Mouse (Mus musculus) limb, embryonic 10.5 days (tissue): ENCODE results near the gene Dscam. TPM values are rescaled to one million over a fixed set of nuclear protein-coding genes. Genes with fewer than 3 reads are reported as not detected.

Experiments
- DNase-seq: peaks from one replicate; pipeline ENCODE4 v3.0.0-alpha.2; 2017; ENCODE audit warnings: low spot score
- H3K27ac ChIP-seq: fragments of 300-500 bp; sonication (generic); 2 replicates; pipeline ENCODE4 v1.5.1; 2016; ENCODE audit warnings: mild to moderate bottlenecking
- H3K27me3 ChIP-seq: fragments of 300-500 bp; sonication (generic); 2 replicates; pipeline ENCODE4 v1.6.1; 2016; ENCODE audit warnings: low read depth, mild to moderate bottlenecking; ENCODE audit not compliant: poor library complexity, severe bottlenecking
- H3K36me3 ChIP-seq: fragments of 300-500 bp; sonication (generic); 2 replicates; pipeline ENCODE4 v1.6.1; 2016; ENCODE audit warnings: mild to moderate bottlenecking, moderate library complexity
- H3K4me1 ChIP-seq: fragments of 300-500 bp; sonication (generic); 2 replicates; pipeline ENCODE4 v1.6.1; 2016
- H3K4me3 ChIP-seq: fragments of 300-500 bp; sonication (generic); 2 replicates; pipeline ENCODE4 v1.5.1; 2016; ENCODE audit warnings: mild to moderate bottlenecking, moderate library complexity
- H3K9me3 ChIP-seq: fragments of 300-500 bp; sonication (generic); replicated peaks from 2 replicates; pipeline ENCODE4 v1.6.1; 2016; ENCODE audit warnings: mild to moderate bottlenecking
- WGBS: fragments of 180-500 bp; shearing (Covaris S2); methylation state at CpG from one replicate; pipeline ENCODE4 v1.1.7; 2016; 5-methylcytosine and 5-hydroxymethylcytosine counted together
- polyA plus RNA-seq: library from polyadenylated mRNA; unstranded; fragments of >200 nt; fragmentation: Nextera tagmentation; extraction: Ambion mirVana; gene quantifications from 2 replicates; pipeline ENCODE4 v1.2.1, GENCODE M21; 2016

Gene Dscam
- polyA plus RNA-seq, 1 experiment from 2014 or later, result not detected

DNA sequence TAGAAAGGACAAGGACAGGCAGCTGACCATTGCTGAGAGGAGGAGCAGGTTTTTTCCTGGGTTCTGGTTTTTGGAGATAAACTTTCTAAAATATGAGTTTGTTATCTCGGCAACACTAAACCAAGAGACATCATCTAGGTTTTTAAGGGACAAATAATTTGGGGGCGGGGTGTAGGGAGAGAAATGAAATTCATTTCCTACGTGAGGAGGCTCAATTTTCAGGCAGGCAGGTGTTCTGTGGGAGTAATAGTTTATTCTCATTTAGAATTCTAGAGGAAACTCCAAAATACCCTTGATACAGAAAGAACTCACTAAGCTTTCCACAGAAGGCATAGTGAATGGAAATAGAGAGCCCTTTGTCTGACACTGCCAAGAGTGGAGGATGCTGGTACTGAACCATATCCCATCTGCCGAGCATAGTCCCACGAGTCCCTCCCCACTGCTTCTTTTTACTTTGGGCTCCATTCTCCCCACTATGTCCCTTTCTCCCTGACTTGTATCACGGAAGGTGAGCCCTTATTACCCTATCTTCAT is 415.5 kb downstream of the Dscam start:
- no peak for DNase-seq
- H3K27ac ChIP-seq, result no peak overlapping the region
- H3K4me3 ChIP-seq, result no peak overlapping the region
- H3K9me3 ChIP-seq, result no peaks in the 10 kb centered on the region
- H3K4me1 ChIP-seq, result peaks cover 16% of the 10 kb centered on the region
- whole genome bisulfite sequencing, result 80% methylated on average over 6 of the region's 6 CpGs
- H3K27me3 ChIP-seq, result peaks cover 22% of the 10 kb centered on the region
- no peaks in the 10 kb centered on the region for H3K36me3 ChIP-seq

DNA sequence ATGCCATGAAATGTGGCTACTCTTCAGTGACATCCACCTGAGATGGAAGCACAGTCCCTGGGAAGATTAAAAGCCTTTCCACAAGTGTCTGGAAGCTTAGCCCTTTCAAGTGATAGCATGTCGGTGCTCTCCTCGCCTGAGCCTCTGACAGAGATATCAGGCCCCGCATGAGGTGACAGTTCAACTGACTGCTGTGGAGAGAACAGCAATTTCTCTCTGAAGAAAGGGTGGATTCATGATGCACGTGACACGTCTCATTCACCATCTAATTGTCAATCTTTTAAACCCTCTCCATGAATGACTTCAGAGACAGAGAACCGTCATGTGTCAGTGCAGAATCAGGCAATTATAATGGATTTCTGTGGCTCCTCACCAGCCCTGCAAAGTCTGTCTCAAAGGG is 416.2 kb downstream of the Dscam start:
- H3K27ac ChIP-seq, result no peak overlapping the region
- DNase-seq, result no peak
- no peaks in the 10 kb centered on the region for H3K9me3 ChIP-seq
- no peak overlapping the region for H3K4me3 ChIP-seq
- WGBS, result 64% methylated on average over 6 of the region's 6 CpGs
- no peaks in the 10 kb centered on the region for H3K36me3 ChIP-seq
- peaks cover 22% of the 10 kb centered on the region for H3K27me3 ChIP-seq
- H3K4me1 ChIP-seq, result peaks cover 16% of the 10 kb centered on the region

DNA sequence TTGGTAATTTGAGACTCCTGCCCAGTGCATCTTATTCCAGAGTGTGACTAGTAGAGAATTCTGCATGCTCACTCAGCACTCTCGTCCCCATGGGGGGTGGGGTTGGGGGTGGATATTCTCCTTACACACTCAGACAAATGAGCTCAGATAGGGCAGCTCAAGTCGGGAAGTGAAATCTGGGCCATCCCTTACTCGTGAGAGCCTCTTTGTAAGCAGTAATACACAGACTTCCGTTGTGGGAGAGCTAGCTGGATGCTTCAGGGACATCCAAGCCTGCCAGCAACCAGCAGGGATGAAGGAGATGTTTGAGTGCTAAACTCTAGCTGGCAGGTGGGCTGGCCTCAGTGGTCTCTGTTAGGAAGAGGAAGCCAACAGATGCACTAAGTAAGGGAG is 416.8 kb downstream of the Dscam start:
- H3K27me3 ChIP-seq, result peaks cover 19% of the 10 kb centered on the region
- H3K4me3 ChIP-seq, result no peak overlapping the region
- H3K27ac ChIP-seq, result no peak overlapping the region
- peaks cover 13% of the 10 kb centered on the region for H3K4me1 ChIP-seq
- H3K36me3 ChIP-seq, result no peaks in the 10 kb centered on the region
- WGBS, result 48% methylated on average over 4 of the region's 4 CpGs
- H3K9me3 ChIP-seq, result no peaks in the 10 kb centered on the region
- DNase-seq, result no peak

DNA sequence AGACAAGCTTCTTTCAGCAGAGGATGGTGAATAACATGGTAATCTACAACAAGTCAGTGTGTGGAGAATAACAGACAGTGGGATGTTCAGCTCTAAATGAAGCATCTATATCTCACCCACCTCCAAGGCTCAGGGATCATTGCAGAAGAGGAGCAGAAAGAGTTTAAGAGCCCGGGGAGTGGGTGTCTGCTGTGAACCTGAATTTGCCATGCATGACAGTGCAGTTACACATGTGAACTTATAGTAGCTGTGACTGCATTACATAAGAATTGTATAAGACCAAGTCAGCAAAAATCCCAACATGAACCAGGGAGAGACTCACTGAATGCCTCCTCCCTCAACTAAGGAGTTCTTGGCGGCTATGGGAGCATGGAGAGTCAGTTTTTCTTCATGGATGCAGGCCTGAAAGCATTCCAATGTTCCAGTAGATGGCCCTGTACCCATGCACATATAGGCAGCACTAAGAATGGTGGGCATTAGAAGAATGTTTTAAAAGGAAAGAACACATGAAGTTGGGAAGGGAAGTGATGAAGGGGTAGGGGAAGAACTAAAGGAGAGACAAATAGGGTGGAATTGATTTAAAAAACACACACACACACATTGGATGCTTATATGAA is 417.3 kb downstream of the Dscam start:
- no peak for DNase-seq
- WGBS, result 83% methylated on average over 2 of the region's 2 CpGs

DNA sequence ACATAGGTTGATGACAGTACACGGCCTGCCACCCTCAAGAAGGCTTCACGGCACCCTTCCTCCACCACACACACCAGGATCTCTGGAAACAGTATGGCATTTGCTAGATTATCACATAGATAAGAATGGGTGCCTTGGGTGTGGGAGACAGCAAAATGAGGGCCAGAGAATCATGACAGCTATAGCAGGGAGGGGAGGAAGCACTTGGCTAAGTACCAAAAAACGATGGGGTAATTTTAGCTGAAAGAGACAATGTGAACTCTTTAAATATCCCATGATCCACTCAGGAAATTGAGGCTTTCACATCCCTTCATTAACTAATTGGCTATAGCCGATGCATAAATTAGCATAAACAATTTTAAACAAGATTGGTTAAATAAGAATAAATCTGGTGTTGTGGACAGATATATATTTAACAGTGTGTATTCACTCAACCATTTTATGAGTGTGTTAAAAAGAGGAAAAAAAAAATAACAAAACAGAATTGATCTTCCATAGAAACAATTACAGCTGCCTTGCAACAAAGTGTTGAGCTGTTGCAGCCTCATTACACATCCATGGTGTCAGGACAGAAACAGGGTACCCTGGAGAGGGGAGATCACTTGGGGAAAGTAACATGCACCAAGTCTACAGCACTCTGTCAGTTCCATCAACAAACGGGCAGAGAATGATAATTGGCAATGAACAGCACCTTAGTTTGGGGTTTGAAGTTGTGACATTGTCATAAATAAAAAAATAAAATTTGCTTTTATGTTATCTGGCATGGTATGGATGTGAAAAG is 427.9 kb downstream of the Dscam start:
- Histone ChIP-seq H3K4me1 (no peaks in the 10 kb centered on the region), H3K4me3 (no peak overlapping the region), H3K27me3 (no peaks in the 10 kb centered on the region), H3K27ac (no peak overlapping the region), H3K36me3 (no peaks in the 10 kb centered on the region), H3K9me3 (no peaks in the 10 kb centered on the region)
- 85% methylated on average over 5 of the region's 5 CpGs for WGBS
- DNase-seq, result no peak

More for the DNA sequence above, 417.3 kb downstream of the Dscam start:
- H3K4me1 ChIP-seq, result peaks cover 13% of the 10 kb centered on the region
- 0 out of 2 replicates have a peak, but pooled peaks cover 16% of the 10 kb centered on the region for H3K27me3 ChIP-seq
- H3K4me3 ChIP-seq, result no peak overlapping the region
- no peak overlapping the region for H3K27ac ChIP-seq
- no peaks in the 10 kb centered on the region for H3K36me3 ChIP-seq
- no peaks in the 10 kb centered on the region for H3K9me3 ChIP-seq

DNA sequence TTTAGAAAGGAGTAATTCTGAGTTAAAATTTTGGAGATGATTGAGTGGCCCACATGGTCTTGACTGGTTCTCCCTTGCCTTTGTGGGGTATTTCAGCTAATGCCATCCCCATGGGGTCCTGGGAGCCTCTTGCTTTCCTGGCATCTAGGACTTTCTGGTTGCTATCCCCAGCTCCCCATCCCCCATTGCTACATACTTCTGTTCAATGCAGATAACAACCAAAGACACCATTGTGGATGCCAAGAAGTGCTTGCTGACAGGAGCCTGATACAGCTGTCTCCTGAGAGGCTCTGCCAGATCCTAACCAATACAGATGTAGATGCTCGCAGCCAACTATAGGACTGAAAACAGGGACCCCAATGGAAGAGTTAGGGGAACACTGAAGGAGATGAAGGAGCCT is 429.2 kb downstream of the Dscam start:
- H3K9me3 ChIP-seq, result no peaks in the 10 kb centered on the region
- H3K4me3 ChIP-seq, result no peak overlapping the region
- no peak for DNase-seq
- H3K36me3 ChIP-seq, result no peaks in the 10 kb centered on the region
- WGBS, result 94% methylated on average over 1 of the region's 1 CpGs
- no peaks in the 10 kb centered on the region for H3K4me1 ChIP-seq
- H3K27ac ChIP-seq, result no peak overlapping the region
- no peaks in the 10 kb centered on the region for H3K27me3 ChIP-seq

DNA sequence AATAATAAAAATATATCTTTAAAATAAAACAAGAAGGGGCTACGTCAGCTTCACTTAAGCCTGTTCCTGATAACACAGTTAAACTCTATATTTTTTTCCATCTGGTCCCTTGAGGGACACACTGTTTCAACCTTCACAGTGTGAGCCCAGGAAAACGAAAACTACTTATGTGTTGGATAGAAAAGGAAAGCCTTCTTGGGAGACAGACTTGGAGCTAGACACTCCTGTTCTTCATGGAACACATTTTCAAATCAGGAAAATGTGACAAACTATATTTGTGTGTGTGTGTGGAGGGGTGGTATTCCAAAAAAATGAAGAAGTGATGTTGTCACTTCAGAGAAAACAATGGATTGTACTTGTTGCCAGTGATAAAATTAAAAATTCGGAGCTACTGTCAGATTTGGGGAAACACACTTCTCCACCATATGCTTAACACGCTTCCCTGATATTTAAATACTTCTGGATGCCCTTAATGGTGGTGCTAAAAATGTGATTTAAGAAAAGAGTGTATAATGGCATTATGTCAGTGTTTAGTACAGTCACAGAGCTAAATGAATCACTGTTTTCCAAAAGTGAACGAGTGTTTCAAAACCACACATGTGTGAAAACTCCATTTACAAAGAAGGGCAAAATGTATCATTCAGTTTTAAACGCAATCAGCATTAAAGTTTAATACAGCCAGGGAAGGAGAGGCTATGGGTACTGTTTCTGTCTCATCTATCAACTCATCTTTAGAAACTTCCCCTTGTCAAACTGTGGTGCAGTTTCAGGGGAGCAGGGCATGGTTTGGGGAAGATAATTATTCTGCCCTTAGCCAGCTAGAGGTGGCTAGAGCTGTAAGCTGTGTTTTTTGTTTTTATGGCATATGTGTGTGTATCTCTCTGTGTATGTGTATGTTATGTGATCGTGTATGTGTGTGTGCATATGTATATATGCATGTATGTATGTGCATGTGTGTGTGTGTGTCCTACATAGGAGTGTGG is 430.2 kb downstream of the Dscam start:
- H3K9me3 ChIP-seq, result no peaks in the 10 kb centered on the region
- no peak for DNase-seq
- H3K27me3 ChIP-seq, result no peaks in the 10 kb centered on the region
- H3K4me3 ChIP-seq, result no peak overlapping the region
- 83% methylated on average over 7 of the region's 7 CpGs for WGBS
- H3K27ac ChIP-seq, result no peak overlapping the region
- no peaks in the 10 kb centered on the region for H3K4me1 ChIP-seq
- H3K36me3 ChIP-seq, result no peaks in the 10 kb centered on the region

DNA sequence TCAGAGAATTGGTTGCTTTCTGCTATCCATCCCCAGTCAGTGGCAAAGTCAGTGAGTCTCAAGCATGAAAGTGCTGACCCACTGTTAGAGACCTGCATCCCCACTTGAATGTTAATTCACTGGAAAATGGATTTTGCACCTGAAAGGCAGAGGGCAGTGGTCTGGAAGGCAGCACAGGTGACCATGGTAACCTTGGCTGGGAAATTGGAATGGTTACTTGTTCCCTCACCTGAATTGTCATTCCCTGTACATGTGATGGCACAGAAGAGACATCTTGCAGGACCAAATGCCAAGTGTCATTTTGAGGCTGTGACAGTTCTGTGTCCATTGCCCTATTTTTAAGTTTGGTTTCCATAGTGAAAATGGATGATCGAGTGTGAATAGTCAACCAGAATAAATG is 434.1 kb downstream of the Dscam start:
- Histone ChIP-seq H3K36me3 (no peaks in the 10 kb centered on the region), H3K4me3 (no peak overlapping the region), H3K9me3 (no peaks in the 10 kb centered on the region), H3K4me1 (no peaks in the 10 kb centered on the region), H3K27ac (no peak overlapping the region), H3K27me3 (no peaks in the 10 kb centered on the region)
- 97% methylated on average over 1 of the region's 1 CpGs for WGBS
- no peak for DNase-seq

DNA sequence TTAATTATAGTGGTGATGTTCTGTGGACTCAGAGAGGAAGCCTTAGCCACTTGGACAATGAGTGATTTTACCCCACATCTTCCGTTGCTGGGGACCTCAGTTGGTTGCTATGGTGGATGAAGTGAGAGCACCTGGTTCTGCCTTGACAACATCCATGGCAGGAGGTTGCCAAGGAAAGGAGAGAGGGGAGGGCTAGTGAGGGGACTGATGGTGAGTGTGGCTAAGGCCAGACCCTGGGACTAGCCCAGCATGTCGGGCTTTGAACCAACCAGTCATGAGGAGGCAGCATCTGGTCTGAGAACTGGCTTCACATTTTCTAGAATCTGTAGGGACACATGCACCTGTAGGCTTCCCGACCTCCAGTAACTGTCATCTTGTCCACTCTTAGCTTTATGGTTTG is 439.7 kb downstream of the Dscam start:
- Histone ChIP-seq H3K27me3 (no peaks in the 10 kb centered on the region), H3K27ac (no peak overlapping the region), H3K4me1 (no peaks in the 10 kb centered on the region), H3K36me3 (no peaks in the 10 kb centered on the region), H3K9me3 (no peaks in the 10 kb centered on the region), H3K4me3 (no peak overlapping the region)
- no peak for DNase-seq
- 83% methylated on average over 3 of the region's 3 CpGs for WGBS

DNA sequence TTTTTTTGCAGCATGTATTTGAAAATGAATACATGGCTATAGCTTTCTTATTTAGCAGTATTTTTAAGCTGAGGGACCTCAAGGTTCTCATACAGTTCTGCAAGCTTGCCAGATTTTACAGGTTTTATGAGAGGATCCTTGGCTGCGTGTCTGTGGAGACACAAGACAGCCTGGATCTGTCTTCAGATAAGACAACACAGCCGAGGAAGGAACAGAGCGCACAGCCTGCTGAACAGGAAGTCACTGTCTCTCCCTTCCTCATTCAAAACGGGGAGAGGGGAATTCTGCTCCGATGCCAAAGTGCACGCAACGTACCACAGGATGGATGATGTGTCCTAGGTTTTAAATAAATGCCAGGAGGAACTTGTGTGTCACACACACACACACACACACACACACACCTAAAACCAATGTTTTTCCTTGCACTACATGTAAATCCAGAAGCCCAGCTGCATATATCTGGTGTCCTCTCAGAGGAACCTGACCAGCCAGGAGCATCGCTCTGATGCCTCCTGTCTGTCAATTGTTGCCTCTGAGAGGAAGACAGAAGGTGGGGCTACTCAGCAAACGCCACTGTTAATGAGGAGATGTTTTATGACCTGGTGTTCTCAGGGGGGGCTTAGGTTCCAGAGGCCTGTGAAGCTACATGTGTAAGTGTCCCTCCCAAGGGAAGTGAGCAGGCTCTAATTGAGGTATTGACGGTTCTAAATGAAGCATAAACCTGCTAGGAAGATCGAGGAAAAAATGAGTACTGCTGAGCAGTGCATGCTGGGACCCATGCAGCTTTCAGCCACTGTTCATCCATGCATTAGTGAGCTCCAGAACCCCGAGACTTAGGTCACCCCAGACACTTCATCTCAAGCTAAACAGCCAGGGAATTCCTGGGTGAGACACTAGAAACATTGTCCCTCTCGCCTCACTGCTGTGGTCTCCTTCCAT is 442.4 kb downstream of the Dscam start:
- 69% methylated on average over 13 of the region's 13 CpGs for WGBS
- H3K9me3 ChIP-seq, result no peaks in the 10 kb centered on the region
- no peak overlapping the region for H3K27ac ChIP-seq
- H3K4me1 ChIP-seq, result 0 out of 2 replicates have a peak, but pooled peaks cover 6% of the 10 kb centered on the region
- no peaks in the 10 kb centered on the region for H3K36me3 ChIP-seq
- H3K4me3 ChIP-seq, result no peak overlapping the region
- no peak for DNase-seq
- H3K27me3 ChIP-seq, result no peaks in the 10 kb centered on the region

DNA sequence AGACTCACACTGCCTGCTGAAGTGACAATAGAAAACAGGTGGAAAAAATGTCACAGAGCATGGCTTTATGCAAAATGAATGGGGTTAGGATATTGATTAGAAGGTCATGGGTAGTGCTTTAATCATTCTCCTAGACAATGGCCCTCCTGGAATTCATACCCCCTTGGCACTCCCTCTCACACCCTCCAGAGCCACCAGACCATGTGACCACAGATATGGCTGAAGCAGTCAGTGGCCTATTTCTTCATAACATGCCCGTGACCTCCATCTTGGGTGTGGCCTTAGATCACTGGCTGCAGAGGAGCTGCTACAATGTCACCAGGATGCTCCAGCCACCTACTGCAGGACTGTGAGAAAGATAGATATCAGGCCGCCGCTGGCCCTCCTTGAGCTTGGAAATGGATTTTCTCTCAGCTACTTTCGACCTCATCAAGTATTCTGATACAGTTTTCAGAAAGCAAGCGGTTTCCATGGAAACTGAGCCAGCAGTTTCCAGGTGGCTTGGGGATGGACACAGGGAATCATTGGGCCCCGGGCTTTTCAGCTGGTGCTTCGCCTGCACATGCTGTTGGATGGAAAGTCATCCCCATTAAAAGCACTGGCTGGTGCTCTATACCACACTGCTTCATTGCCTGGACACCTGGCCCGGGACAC is 445.4 kb downstream of the Dscam start:
- 93% methylated on average over 8 of the region's 8 CpGs for WGBS
- H3K9me3 ChIP-seq, result no peaks in the 10 kb centered on the region
- no peak overlapping the region for H3K4me3 ChIP-seq
- DNase-seq, result no peak
- H3K27me3 ChIP-seq, result no peaks in the 10 kb centered on the region
- no peaks in the 10 kb centered on the region for H3K36me3 ChIP-seq
- no peak overlapping the region for H3K27ac ChIP-seq
- 0 out of 2 replicates have a peak, but pooled peaks cover 6% of the 10 kb centered on the region for H3K4me1 ChIP-seq
